Mouse (Mus musculus): ENCODE results near the gene Cct7. TPM values are rescaled to one million over a fixed set of nuclear protein-coding genes. Genes with fewer than 3 reads are reported as not detected.
A peak's percentile ranks its signal among the peaks of the same experiment; 100 is the strongest.

Cct7 gene
- polyA plus RNA-seq, 1 experiment from 2014 or later: 720 TPM

- DNase-seq (ENCODE audit: low spot score) (no peak), ATAC-seq (replicated peaks; ENCODE audit: insufficient number of reproducible peaks, low FRiP score, low TSS enrichment, low read depth) (no peak)
- Histone ChIP-seq H3K4me2 (ENCODE audit: low read depth, low read length) (no peak overlapping the region), H3K4me1 (ENCODE audit: control insufficient read depth, insufficient read depth, low read length) (peaks cover 2% of the 10 kb centered on the region; the same call in 1 of the 2 replicates), H3K9me3 (replicated peaks; ENCODE audit: control insufficient read depth, low read length) (no peaks in the 10 kb centered on the region), H3K36me3 (replicated peaks; ENCODE audit: control insufficient read depth, insufficient read depth, low read depth, low read length) (no peaks in the 10 kb centered on the region), H3K9ac (replicated peaks; ENCODE audit: low read length) (no peak overlapping the region), H3K4me3 (ENCODE audit: low read depth, low read length) (no peak overlapping the region), H3K27ac (replicated peaks; ENCODE audit: low read depth, low read length) (no peak overlapping the region), H3K27me3 (ENCODE audit: control insufficient read depth, insufficient read depth, low read length) (peaks cover 34% of the 10 kb centered on the region)
- WGBS: 69% methylated on average over 16 of the region's 16 CpGs
Observed at GRCm38 (mm10) chr6:85480685-85481084, 29.4 kb downstream of the Cct7 start.

GRCm38 (mm10) chr6:85483843-85484721, 32.8 kb downstream of the Cct7 start:
- Histone ChIP-seq H3K36me3 (replicated peaks; ENCODE audit: control insufficient read depth, insufficient read depth, low read depth, low read length) (no peaks in the 10 kb centered on the region), H3K27me3 (ENCODE audit: control insufficient read depth, insufficient read depth, low read length) (peaks cover 36% of the 10 kb centered on the region), H3K4me3 (ENCODE audit: low read depth, low read length) (peak overlapping the region; percentile 33), H3K4me2 (ENCODE audit: low read depth, low read length) (peak overlapping the region; percentile 57), H3K9ac (replicated peaks; ENCODE audit: low read length) (peak overlapping the region; percentile 25; the same call in 1 of the 2 replicates), H3K4me1 (ENCODE audit: control insufficient read depth, insufficient read depth, low read length) (peaks cover 2% of the 10 kb centered on the region; the same call in 1 of the 2 replicates), H3K27ac (replicated peaks; ENCODE audit: low read depth, low read length) (no peak overlapping the region), H3K9me3 (replicated peaks; ENCODE audit: control insufficient read depth, low read length) (no peaks in the 10 kb centered on the region)
- ATAC-seq (replicated peaks; ENCODE audit: insufficient number of reproducible peaks, low FRiP score, low TSS enrichment, low read depth) (no peak), DNase-seq (ENCODE audit: low spot score) (peak; percentile 46)
- 3% methylated on average over 89 of the region's 92 CpGs for WGBS

- H3K9me3 ChIP-seq (replicated peaks; ENCODE audit: control insufficient read depth, low read length): no peaks in the 10 kb centered on the region
- H3K9ac ChIP-seq (replicated peaks; ENCODE audit: low read length): no peak overlapping the region
- ATAC-seq (replicated peaks; ENCODE audit: insufficient number of reproducible peaks, low FRiP score, low TSS enrichment, low read depth) (no peak), DNase-seq (ENCODE audit: low spot score) (no peak)
- H3K4me2 ChIP-seq (ENCODE audit: low read depth, low read length): no peak overlapping the region
- peaks cover 36% of the 10 kb centered on the region for H3K27me3 ChIP-seq (ENCODE audit: control insufficient read depth, insufficient read depth, low read length)
- 81% methylated on average over 2 of the region's 2 CpGs for WGBS
- peaks cover 2% of the 10 kb centered on the region; the same call in 1 of the 2 replicates for H3K4me1 ChIP-seq (ENCODE audit: control insufficient read depth, insufficient read depth, low read length)
- H3K36me3 ChIP-seq (replicated peaks; ENCODE audit: control insufficient read depth, insufficient read depth, low read depth, low read length): no peaks in the 10 kb centered on the region
- H3K27ac ChIP-seq (replicated peaks; ENCODE audit: low read depth, low read length): no peak overlapping the region
- no peak overlapping the region for H3K4me3 ChIP-seq (ENCODE audit: low read depth, low read length)
Observed at GRCm38 (mm10) chr6:85485738-85486137, 34.4 kb downstream of the Cct7 start.

- DNase-seq (ENCODE audit: low spot score): no peak
Observed at GRCm38 (mm10) chr6:85488510-85488909, 37.2 kb downstream of the Cct7 start.

GRCm38 (mm10) chr6:85489717-85490116, 38.4 kb downstream of the Cct7 start:
- Histone ChIP-seq H3K27ac (replicated peaks; ENCODE audit: low read depth, low read length) (no peak overlapping the region), H3K4me2 (ENCODE audit: low read depth, low read length) (no peak overlapping the region), H3K9ac (replicated peaks; ENCODE audit: low read length) (no peak overlapping the region), H3K9me3 (replicated peaks; ENCODE audit: control insufficient read depth, low read length) (no peaks in the 10 kb centered on the region), H3K4me1 (ENCODE audit: control insufficient read depth, insufficient read depth, low read length) (peaks cover 1% of the 10 kb centered on the region; the same call in 1 of the 2 replicates), H3K4me3 (ENCODE audit: low read depth, low read length) (no peak overlapping the region), H3K36me3 (replicated peaks; ENCODE audit: control insufficient read depth, insufficient read depth, low read depth, low read length) (no peaks in the 10 kb centered on the region), H3K27me3 (ENCODE audit: control insufficient read depth, insufficient read depth, low read length) (peaks cover 16% of the 10 kb centered on the region)
- DNase-seq (ENCODE audit: low spot score) (no peak), ATAC-seq (replicated peaks; ENCODE audit: insufficient number of reproducible peaks, low FRiP score, low TSS enrichment, low read depth) (no peak)
- WGBS: 69% methylated on average over 3 of the region's 3 CpGs

More at GRCm38 (mm10) chr6:85488510-85488909, 37.2 kb downstream of the Cct7 start:
- Histone ChIP-seq H3K9me3 (replicated peaks; ENCODE audit: control insufficient read depth, low read length) (no peaks in the 10 kb centered on the region), H3K27me3 (ENCODE audit: control insufficient read depth, insufficient read depth, low read length) (peaks cover 29% of the 10 kb centered on the region), H3K9ac (replicated peaks; ENCODE audit: low read length) (no peak overlapping the region), H3K4me3 (ENCODE audit: low read depth, low read length) (no peak overlapping the region), H3K4me2 (ENCODE audit: low read depth, low read length) (no peak overlapping the region), H3K27ac (replicated peaks; ENCODE audit: low read depth, low read length) (no peak overlapping the region), H3K4me1 (ENCODE audit: control insufficient read depth, insufficient read depth, low read length) (peaks cover 2% of the 10 kb centered on the region; the same call in 1 of the 2 replicates), H3K36me3 (replicated peaks; ENCODE audit: control insufficient read depth, insufficient read depth, low read depth, low read length) (no peaks in the 10 kb centered on the region)
- WGBS: 61% methylated on average over 4 of the region's 4 CpGs
- ATAC-seq (replicated peaks; ENCODE audit: insufficient number of reproducible peaks, low FRiP score, low TSS enrichment, low read depth): no peak; the same call in 1 of the 2 replicates

GRCm38 (mm10) chr6:85490252-85490651, 38.9 kb downstream of the Cct7 start:
- WGBS: 91% methylated on average over 4 of the region's 4 CpGs
- no peaks in the 10 kb centered on the region for H3K36me3 ChIP-seq (replicated peaks; ENCODE audit: control insufficient read depth, insufficient read depth, low read depth, low read length)
- H3K27ac ChIP-seq (replicated peaks; ENCODE audit: low read depth, low read length): no peak overlapping the region
- peaks cover 12% of the 10 kb centered on the region for H3K27me3 ChIP-seq (ENCODE audit: control insufficient read depth, insufficient read depth, low read length)
- DNase-seq (ENCODE audit: low spot score) (no peak), ATAC-seq (replicated peaks; ENCODE audit: insufficient number of reproducible peaks, low FRiP score, low TSS enrichment, low read depth) (no peak)
- no peaks in the 10 kb centered on the region for H3K9me3 ChIP-seq (replicated peaks; ENCODE audit: control insufficient read depth, low read length)
- no peak overlapping the region for H3K9ac ChIP-seq (replicated peaks; ENCODE audit: low read length)
- no peak overlapping the region for H3K4me3 ChIP-seq (ENCODE audit: low read depth, low read length)
- no peaks in the 10 kb centered on the region; the same call in 1 of the 2 replicates for H3K4me1 ChIP-seq (ENCODE audit: control insufficient read depth, insufficient read depth, low read length)
- no peak overlapping the region for H3K4me2 ChIP-seq (ENCODE audit: low read depth, low read length)

- Histone ChIP-seq H3K27me3 (ENCODE audit: control insufficient read depth, insufficient read depth, low read length) (no peaks in the 10 kb centered on the region), H3K9ac (replicated peaks; ENCODE audit: low read length) (no peak overlapping the region), H3K9me3 (replicated peaks; ENCODE audit: control insufficient read depth, low read length) (no peaks in the 10 kb centered on the region), H3K4me2 (ENCODE audit: low read depth, low read length) (no peak overlapping the region), H3K4me3 (ENCODE audit: low read depth, low read length) (no peak overlapping the region), H3K4me1 (ENCODE audit: control insufficient read depth, insufficient read depth, low read length) (no peaks in the 10 kb centered on the region; the same call in 1 of the 2 replicates), H3K27ac (replicated peaks; ENCODE audit: low read depth, low read length) (no peak overlapping the region), H3K36me3 (replicated peaks; ENCODE audit: control insufficient read depth, insufficient read depth, low read depth, low read length) (no peaks in the 10 kb centered on the region)
- 56% methylated on average over 3 of the region's 3 CpGs for WGBS
- peak; percentile 58 for DNase-seq (ENCODE audit: low spot score)
- ATAC-seq (replicated peaks; ENCODE audit: insufficient number of reproducible peaks, low FRiP score, low TSS enrichment, low read depth): no peak
Observed at GRCm38 (mm10) chr6:85491606-85492005, 40.3 kb downstream of the Cct7 start.

GRCm38 (mm10) chr6:85496976-85497375, 45.7 kb downstream of the Cct7 start:
- Histone ChIP-seq H3K27me3 (ENCODE audit: control insufficient read depth, insufficient read depth, low read length) (no peaks in the 10 kb centered on the region), H3K36me3 (replicated peaks; ENCODE audit: control insufficient read depth, insufficient read depth, low read depth, low read length) (no peaks in the 10 kb centered on the region), H3K4me1 (ENCODE audit: control insufficient read depth, insufficient read depth, low read length) (no peaks in the 10 kb centered on the region), H3K4me3 (ENCODE audit: low read depth, low read length) (no peak overlapping the region), H3K9ac (replicated peaks; ENCODE audit: low read length) (no peak overlapping the region), H3K27ac (replicated peaks; ENCODE audit: low read depth, low read length) (no peak overlapping the region), H3K4me2 (ENCODE audit: low read depth, low read length) (no peak overlapping the region), H3K9me3 (replicated peaks; ENCODE audit: control insufficient read depth, low read length) (no peaks in the 10 kb centered on the region)
- ATAC-seq (replicated peaks; ENCODE audit: insufficient number of reproducible peaks, low FRiP score, low TSS enrichment, low read depth) (no peak), DNase-seq (ENCODE audit: low spot score) (no peak)
